Mouse (Mus musculus) heart, adult 2 months (tissue): ENCODE measurements around the gene Hpdl. TPM values are rescaled to one million over a fixed set of nuclear protein-coding genes. Genes with fewer than 3 reads are reported as not detected.
A peak's percentile ranks its signal among the peaks of the same experiment; 100 is the strongest.

Source experiments
- DNase-seq, 2 experiments: peaks; one replicate each; pipeline ENCODE4 v3.0.0; 2021
- H3K27ac ChIP-seq: fragments of 200-600 bp; 2 replicates; pipeline ENCODE4 v1.8.1; 2022
- H3K27me3 ChIP-seq: fragments of 200-500 bp; 2 replicates; pipeline ENCODE4 v1.6.1; 2012; ENCODE audit warnings: mild to moderate bottlenecking, low read length, inconsistent platforms, mixed read lengths; ENCODE audit not compliant: control insufficient read depth, insufficient read depth
- H3K36me3 ChIP-seq: fragments of 200-500 bp; 2 replicates; pipeline ENCODE4 v1.6.1; 2012; ENCODE audit warnings: low read length, inconsistent platforms; ENCODE audit not compliant: control insufficient read depth, insufficient read depth
- H3K4me1 ChIP-seq: fragments of 200-500 bp; 2 replicates; pipeline ENCODE4 v1.6.1; 2011; ENCODE audit warnings: low read length; ENCODE audit not compliant: control insufficient read depth, insufficient read depth
- H3K4me3 ChIP-seq: fragments of 200-600 bp; 2 replicates; pipeline ENCODE4 v1.8.1; 2022
- H3K79me2 ChIP-seq: fragments of 200-500 bp; replicated peaks from 2 replicates; pipeline ENCODE4 v1.6.1; 2012; ENCODE audit warnings: mild to moderate bottlenecking, inconsistent platforms, low read length, moderate library complexity, mixed read lengths; ENCODE audit not compliant: control insufficient read depth, insufficient read depth
- H3K9ac ChIP-seq: fragments of 200-500 bp; 2 replicates; pipeline ENCODE4 v1.6.1; 2012; ENCODE audit warnings: low read depth, mild to moderate bottlenecking, control low read depth, inconsistent platforms, low read length, mixed read lengths
- CTCF ChIP-seq: fragments of 200-600 bp; IDR thresholded peaks from 2 replicates; pipeline ENCODE4 v1.8.1; 2022; ENCODE audit warnings: antibody characterized with exemption, mild to moderate bottlenecking, moderate library complexity
- EP300 ChIP-seq: fragments of 200-500 bp; IDR thresholded peaks from 2 replicates; pipeline ENCODE4 v1.6.1; 2011; ENCODE audit warnings: low read depth, low read length, control low read depth; ENCODE audit not compliant: insufficient read depth
- POLR2A ChIP-seq: fragments of 200-500 bp; IDR thresholded peaks from 2 replicates; pipeline ENCODE4 v1.6.1; 2011; ENCODE audit warnings: mild to moderate bottlenecking, low read depth, low read length, control low read depth; ENCODE audit not compliant: insufficient read depth
- WGBS: fragments of 180-500 bp; shearing (Covaris S2); methylation state at CpG from one replicate; pipeline ENCODE4 v1.1.7; 2018; 5-methylcytosine and 5-hydroxymethylcytosine counted together
- intact Hi-C: fragments of 180-260 bp; cut with DNase I; formaldehyde crosslinking; loops from one replicate; pipeline ENCODE4 v1.15.1; 2025
- polyA plus RNA-seq: library from polyadenylated mRNA; depleted of rRNA; stranded (reverse); fragments of >200 nt; gene quantifications from 2 replicates; pipeline ENCODE4 v1.2.3, GENCODE M21; 2012
- total RNA-seq, 2 experiments: library from RNA; stranded (reverse); gene quantifications; 2 replicates each; pipeline ENCODE4 v1.2.3; 2021

The Hpdl gene
- total and polyA plus RNA-seq, 3 experiments, result 3.9 to 4.8 (median 4.3) TPM

- intact Hi-C loops, result no loop called here
- no peaks in the 10 kb centered on the region for H3K27me3 ChIP-seq
- H3K36me3 ChIP-seq, result peaks cover 2% of the 10 kb centered on the region; the same call in 1 of the 2 replicates
- WGBS, result 8% methylated on average over 1 of the region's 1 CpGs
- peaks cover 2% of the 10 kb centered on the region; the same call in 1 of the 2 replicates for H3K4me1 ChIP-seq
- no peak overlapping the region for H3K4me3 ChIP-seq
- H3K9ac ChIP-seq, result no peak overlapping the region
- DNase-seq, result peak in 1 of 2 experiments; percentile 62
- H3K27ac ChIP-seq, result peak overlapping the region; percentile 82
- no peaks in the 10 kb centered on the region for H3K79me2 ChIP-seq
- TF ChIP-seq EP300, result no peak
- TF ChIP-seq POLR2A, result no peak
- no peak for TF ChIP-seq CTCF
Measured at GRCm38 (mm10) chr4:116796442-116797110, 24.9 kb downstream of the Hpdl start.

DNA sequence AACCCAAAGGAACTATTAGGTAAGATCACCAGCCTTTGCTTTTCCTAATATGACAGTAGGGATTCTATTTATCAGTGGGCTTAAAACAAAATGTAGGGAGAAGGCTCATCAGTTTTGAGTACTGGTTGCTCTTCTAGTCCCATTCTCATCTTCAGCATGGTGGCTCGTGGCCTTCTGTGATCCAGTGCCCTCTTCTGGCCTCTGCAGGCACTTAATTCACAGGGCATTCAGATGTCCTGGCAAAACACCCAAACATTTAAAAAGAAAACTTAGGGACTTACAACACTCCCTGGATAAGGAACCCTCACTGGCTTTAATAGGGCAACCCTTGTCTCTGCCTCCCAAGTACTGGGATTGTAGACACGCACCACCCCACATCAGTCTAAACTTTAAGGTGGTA is 27.2 kb downstream of the Hpdl start:
- H3K79me2 ChIP-seq, result no peaks in the 10 kb centered on the region
- H3K4me3 ChIP-seq, result no peak overlapping the region
- WGBS, result 75% methylated on average over 2 of the region's 2 CpGs
- no peak for TF ChIP-seq EP300
- peak; percentile 27 for TF ChIP-seq CTCF
- TF ChIP-seq POLR2A, result no peak
- no peak for DNase-seq
- H3K4me1 ChIP-seq, result peaks cover 2% of the 10 kb centered on the region; the same call in 1 of the 2 replicates
- H3K27me3 ChIP-seq, result no peaks in the 10 kb centered on the region
- no peak overlapping the region for H3K9ac ChIP-seq
- H3K36me3 ChIP-seq, result peaks cover 2% of the 10 kb centered on the region; the same call in 1 of the 2 replicates
- intact Hi-C loops, result no loop called here
- H3K27ac ChIP-seq, result no peak overlapping the region

DNA sequence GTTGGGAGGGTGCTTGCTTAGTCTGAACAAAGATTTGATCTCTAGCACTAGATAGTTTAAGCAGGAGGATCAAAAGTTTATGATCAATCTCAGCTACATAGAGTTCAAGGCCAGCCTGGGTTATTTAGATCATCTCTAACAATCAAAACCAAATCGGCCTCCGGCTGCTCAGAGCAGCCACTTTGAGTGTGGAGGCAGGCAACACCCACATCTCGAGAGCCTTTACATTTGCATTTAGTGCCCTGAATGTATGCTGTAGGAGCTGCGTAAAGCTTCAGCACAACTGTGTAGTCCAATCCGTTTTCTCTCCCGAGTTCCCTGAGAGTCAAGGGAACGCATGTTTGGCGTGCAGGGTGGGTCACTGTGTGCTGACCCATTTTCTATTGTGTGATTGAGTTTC is 29.1 kb downstream of the Hpdl start:
- Histone ChIP-seq H3K36me3 (peaks cover under 1% of the 10 kb centered on the region; the same call in 1 of the 2 replicates), H3K4me3 (no peak overlapping the region), H3K79me2 (no peaks in the 10 kb centered on the region), H3K27ac (no peak overlapping the region), H3K9ac (no peak overlapping the region), H3K27me3 (no peaks in the 10 kb centered on the region), H3K4me1 (no peaks in the 10 kb centered on the region)
- TF ChIP-seq CTCF (no peak), EP300 (no peak), POLR2A (no peak)
- 88% methylated on average over 8 of the region's 8 CpGs for WGBS
- no peak for DNase-seq
- intact Hi-C loops, result no loop called here

GRCm38 (mm10) chr4:116788956-116789355 is 32.6 kb downstream of the Hpdl start:
- Histone ChIP-seq H3K4me1 (no peaks in the 10 kb centered on the region), H3K36me3 (no peaks in the 10 kb centered on the region), H3K27ac (no peak overlapping the region), H3K79me2 (no peaks in the 10 kb centered on the region), H3K4me3 (no peak overlapping the region), H3K27me3 (no peaks in the 10 kb centered on the region), H3K9ac (no peak overlapping the region)
- 9% methylated on average over 3 of the region's 3 CpGs for WGBS
- peak; percentile 49 to 66 for DNase-seq
- intact Hi-C loops, result loop anchor here (1.0 kb wide), 1 partner anchor 70 kb away; no protein-coding TSS in a partner anchor
- TF ChIP-seq POLR2A (no peak), EP300 (0 out of 2 replicates have a peak, but pooled peaks have one; percentile 22), CTCF (peak; percentile 95)

DNA sequence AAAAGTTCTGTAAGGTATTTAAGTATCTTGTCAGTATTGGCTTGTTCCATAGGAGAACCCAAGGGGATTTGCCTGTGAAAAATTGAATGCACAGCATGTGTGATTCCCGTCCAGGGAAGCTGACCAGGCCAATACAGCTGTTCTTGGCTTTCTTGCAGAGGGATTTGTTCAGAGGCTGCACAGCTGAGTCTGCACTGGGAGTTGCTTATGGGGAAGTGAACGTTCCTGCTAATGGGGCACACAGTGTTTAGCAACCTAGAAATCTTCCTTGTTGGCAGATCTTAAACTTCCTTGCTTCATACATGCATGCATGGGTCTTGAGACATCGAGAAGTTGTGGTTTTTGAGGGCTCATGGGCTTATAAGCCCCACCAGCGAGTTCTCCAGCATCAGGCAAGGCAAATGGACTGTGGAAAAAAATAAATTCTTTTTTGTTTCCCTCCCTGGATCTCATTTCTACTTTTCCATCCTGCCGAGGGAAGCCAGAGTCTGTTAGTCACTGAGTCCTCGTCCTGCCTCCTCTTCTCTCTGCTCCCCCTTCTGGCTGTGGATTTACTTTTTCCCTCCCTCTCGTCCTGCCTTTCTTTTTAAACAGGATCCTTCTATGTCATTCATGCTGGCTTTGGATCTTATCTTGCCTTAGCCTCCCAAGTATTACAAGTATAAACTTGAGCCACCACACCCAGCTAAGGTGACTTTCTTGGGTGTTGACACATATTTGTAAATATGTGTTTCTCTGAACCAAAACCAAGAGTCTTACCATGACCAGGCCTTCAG is 33.3 kb downstream of the Hpdl start:
- Histone ChIP-seq H3K27ac (no peak overlapping the region), H3K4me3 (no peak overlapping the region), H3K36me3 (no peaks in the 10 kb centered on the region), H3K79me2 (no peaks in the 10 kb centered on the region), H3K4me1 (no peaks in the 10 kb centered on the region), H3K9ac (no peak overlapping the region), H3K27me3 (no peaks in the 10 kb centered on the region)
- WGBS, result 45% methylated on average over 7 of the region's 7 CpGs
- intact Hi-C loops, result no loop called here
- TF ChIP-seq POLR2A (no peak), EP300 (no peak), CTCF (no peak)
- DNase-seq, result peak in 1 of 2 experiments; percentile 27

DNA sequence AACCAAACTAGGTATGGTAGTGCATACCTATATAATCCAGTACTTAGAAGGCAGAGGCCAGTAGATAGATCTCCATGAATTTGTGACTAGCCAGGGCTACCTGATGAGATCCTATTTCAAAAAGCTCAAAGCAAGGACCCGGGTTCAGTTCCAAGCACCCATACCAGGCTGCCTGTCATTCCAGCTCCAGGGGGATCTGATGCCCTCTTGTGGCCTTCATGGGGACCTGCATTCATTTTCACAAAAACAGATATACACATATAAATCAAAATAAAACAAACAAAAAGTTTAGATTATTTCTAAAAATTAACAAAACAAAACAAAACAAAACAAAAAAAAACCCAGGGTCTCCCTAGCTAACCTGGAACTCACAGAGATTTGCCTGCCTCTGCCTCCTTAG is 34.9 kb downstream of the Hpdl start:
- no peak overlapping the region for H3K4me3 ChIP-seq
- H3K36me3 ChIP-seq, result no peaks in the 10 kb centered on the region
- no peak for TF ChIP-seq POLR2A
- peak; percentile 48 for TF ChIP-seq CTCF
- H3K27ac ChIP-seq, result no peak overlapping the region
- no peaks in the 10 kb centered on the region for H3K79me2 ChIP-seq
- H3K4me1 ChIP-seq, result no peaks in the 10 kb centered on the region
- WGBS, result 97% methylated on average over 1 of the region's 1 CpGs
- DNase-seq, result no peak
- no peaks in the 10 kb centered on the region for H3K27me3 ChIP-seq
- H3K9ac ChIP-seq, result no peak overlapping the region
- intact Hi-C loops, result no loop called here
